Mouse (Mus musculus) adrenal gland, adult 2 months (tissue): ENCODE data around the gene Trim26. TPM values are rescaled to one million over a fixed set of nuclear protein-coding genes. Genes with fewer than 3 reads are reported as not detected.
"Not testable (repeated sequence)": the region's sequence is repeated elsewhere in the genome, so short reads cannot be mapped to it uniquely, and the experiment has no call there.

Source experiments
- DNase-seq: peaks from one replicate; pipeline ENCODE4 v3.0.0; 2021
- long read RNA-seq: library from polyadenylated mRNA; stranded (forward); transcript quantifications from one replicate; pipeline ENCODE4 v2.0.0, GENCODE M21; 2021
- polyA plus RNA-seq: library from polyadenylated mRNA; depleted of rRNA; stranded (reverse); fragments of >200 nt; gene quantifications from 2 replicates; pipeline ENCODE4 v1.2.3, GENCODE M21; 2012; rRNA removed
- total RNA-seq, 2 experiments: library from RNA; stranded (reverse); gene quantifications; 2 replicates each; pipeline ENCODE4 v1.2.3; 2021

The Trim26 gene
- total RNA-seq (10 to 100 TPM; 49.1 to 54.6 TPM), polyA plus RNA-seq (38.8 and 40.9 TPM in 2 replicates)
- long read RNA-seq, partial matches to known transcripts = 5 of 20 reads
- long read RNA-seq, other reads (novel, unspliced or antisense) = 15 of 20 reads

DNA sequence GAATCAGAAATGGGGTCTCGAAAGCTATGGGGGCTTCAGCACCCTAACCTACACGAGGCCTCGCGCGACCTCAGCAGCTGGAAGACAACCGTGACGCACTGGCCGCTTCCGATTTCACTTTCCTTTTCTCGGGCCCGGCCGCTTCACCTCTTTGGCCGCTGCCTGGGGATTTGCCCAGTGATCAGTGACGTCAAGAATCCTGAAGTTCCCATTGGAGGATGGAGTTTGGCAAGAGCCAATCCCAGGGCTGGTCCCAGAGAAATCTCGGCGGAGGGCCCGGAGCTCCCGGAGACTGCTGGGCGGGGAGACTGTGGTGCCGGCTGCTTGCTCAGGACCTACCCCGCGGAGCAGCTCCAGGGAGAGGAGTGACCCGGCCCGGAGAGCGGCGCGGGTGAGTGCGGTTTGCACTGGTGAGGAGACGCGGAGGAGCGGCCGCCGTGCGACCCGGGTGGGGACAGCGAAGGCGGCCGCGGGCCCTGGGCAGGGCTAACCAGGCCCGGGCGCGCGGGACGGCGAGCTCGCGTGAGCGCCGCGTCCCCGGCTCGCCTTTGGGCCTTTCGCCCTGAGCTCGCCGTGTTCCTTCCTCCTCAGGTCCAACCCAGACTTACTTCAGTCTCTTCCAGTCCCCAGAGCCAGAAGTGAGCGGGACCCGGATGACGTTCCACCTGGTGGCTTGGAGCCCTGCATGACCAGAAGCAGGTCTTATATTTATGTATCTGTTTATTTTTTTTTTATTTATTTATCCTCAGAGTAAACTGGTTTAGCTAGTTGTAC lies at the start of gene Trim26:
Gene Trim26 (plus strand): TSS at position 261 of the 774 bp plus-strand sequence.
- DNase-seq = peak; percentile 100

DNA sequence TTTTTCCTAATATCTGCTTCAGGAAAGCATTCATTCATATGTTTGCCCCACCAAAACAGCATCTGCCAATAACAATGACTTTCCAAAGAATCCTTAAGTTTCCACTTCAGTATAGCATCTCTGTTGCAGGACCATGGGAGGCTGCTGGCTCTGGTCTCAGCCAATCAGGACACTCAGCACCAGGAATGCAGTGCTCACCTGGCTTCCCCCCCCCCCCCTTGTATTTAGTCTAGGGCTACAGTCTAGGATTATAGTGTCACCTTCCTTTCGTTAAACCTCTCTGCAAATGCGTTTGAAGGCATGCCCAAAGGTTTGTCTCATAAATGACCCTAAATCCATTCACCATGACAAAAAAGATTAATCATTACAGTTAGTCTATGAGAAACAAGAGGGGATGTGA lies 48.6 kb upstream of the Trim26 start:
- no peak for DNase-seq

DNA sequence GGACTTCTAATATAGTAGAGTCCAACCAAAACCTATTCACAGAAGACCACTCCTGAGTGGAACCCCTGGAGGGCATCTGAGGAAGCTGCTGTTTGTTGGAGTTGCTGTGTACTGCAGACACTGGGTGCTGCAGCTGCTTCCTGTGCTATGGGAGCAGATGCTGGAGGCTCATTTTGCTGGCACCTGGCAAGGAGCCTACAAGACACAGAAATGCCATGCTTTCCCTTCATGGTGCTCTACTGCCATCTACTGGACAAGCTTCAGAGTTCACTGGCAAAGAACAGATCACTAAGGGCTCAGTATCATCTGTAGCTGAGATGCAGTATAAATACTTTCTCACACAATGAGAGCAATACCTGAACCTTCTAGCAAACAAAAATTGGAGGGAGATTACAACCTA lies 48.1 kb upstream of the Trim26 start:
- DNase-seq = peak; percentile 66

DNA sequence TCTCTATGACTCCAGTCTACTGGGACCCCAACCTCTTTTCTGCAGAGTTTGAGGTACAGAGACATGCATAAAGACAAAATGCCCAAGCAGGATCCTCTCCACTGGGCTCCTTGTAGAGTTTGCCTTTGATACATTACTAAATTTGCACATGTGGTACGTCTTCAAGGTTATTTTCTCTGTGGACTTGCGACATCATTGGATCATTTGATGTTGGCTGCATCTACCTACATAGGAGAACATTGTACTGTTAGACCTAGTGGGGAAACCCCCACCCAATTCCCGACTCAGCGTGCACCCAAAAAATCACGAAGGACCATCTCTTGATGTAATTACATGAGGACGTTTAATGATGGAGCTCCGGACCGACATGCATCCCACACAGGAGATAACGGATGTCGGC lies 37.4 kb upstream of the Trim26 start:
- no peak for DNase-seq

DNA sequence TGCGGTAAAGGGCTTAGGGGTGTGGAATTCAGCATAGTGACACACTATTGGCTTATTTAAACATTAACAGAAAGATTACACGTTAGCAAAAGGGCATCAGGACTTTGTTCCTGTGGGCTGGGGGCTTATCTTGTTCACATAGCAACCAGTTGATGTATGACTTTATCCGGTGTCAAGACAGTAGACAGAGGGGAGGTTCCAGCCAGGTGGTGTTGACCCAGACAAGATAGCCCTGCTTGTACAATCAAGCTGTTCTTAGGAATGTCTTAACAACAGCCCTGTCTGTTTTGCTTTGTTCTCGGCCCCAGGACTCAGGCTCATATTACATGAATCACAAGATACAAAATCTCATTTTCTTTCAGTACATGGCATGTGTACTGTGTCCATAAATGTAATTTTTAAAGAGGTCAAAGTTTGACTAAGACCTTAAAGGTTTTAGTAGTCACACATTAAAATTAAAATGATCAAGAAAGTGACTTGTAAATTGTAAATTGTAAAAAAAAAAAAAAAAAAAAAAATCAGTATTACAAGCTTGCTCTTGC lies 36.9 kb upstream of the Trim26 start:
- DNase-seq = not testable (repeated sequence)

DNA sequence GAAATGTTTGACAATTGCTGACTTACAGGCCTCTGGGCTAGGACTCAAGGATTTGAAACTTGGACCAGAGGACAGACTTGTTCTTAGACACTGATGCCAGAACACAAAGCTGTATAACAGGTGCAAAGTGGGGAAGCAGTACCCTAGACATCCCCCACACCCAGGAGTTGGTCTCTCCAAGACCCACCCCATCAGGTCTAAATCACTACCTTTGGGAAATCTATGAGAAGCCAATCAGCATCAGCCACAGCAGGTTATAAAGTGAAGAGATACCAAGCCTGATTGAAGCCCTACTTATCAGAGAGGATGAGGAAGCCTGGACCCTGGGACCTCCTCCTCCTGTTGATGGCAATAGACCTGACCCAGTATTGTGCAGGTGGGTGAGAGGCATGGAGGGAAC lies 25.1 kb upstream of the Trim26 start, which contains the start of gene H2-M10.6:
Gene H2-M10.6 (plus strand): TSS at position 301 of the 400 bp plus-strand sequence.
- DNase-seq = no peak

DNA sequence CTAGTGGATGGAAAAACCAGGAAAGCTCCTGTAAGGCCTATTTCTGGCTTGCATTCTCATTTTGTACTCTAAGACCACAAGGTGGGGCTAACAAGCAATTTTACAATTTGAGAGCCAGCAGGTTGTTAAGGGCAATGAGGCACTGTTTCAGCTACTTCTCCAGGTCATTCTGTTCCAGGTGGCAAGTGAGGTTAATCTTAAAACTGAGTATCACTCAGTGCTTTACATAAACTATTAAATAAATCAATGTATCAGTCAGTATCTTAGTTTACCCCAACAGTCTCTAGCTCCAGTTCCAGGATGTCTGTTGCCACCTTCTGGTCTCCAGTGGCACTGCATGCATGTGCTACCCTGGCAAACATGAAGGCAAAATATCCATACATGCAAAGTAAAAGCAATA lies 12.9 kb upstream of the Trim26 start:
- peak; percentile 52 for DNase-seq

DNA sequence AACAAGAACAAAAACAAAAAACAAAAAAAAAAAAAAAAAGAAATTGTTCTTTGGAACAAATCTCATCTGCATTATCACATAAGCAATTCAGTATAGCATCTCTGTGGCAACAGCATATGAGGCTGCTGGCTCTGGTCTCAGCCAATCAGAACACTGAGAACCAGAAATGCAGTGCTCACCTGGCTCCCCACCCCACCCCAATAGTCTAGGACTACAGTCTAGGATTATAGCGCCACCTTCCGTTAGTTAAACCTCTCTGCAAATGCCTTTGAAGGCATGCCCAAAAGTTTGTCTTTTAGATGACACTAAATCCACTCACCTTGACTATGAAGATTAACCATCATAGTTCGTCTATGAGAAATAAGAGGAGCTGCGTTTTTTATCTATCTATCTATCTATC lies 11.4 kb upstream of the Trim26 start:
- no peak for DNase-seq

DNA sequence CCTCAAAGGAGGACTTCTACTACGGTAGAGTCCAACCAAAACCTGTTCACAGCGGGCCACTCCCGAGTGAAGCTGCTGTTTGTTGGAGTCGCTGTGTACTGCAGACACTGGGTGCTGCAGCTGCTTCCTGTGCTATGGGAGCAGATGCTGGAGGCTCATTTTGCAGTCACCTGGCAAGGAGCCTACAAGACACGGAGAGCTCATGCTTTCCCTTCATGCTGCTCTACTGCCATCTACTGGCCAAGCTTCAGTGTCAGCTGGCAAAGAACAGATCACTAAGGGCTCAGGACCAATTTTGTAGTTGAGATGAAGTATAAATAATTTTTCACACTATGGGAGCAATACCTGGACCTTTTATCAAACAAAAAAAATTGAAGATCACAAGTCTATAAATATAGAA lies 10.9 kb upstream of the Trim26 start:
- peak; percentile 82 for DNase-seq

DNA sequence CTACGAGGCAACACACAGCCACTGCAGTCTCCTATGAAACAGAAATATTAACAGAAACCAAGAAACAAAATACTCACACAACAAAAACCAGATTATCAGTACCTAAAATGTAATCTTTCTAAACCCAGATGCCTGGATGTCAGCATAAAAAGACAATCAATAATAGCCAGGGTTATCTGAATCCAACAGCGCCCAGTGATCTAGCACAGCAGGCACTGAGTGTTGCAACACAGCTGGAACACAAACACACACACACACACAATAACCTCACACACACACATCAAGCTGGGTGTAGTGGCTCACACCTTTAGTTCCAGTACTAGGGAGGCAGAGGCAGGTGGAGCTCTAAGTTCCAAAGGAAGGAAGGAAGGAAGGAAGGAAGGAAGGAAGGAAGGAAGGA lies 8.4 kb upstream of the Trim26 start:
- no peak for DNase-seq

DNA sequence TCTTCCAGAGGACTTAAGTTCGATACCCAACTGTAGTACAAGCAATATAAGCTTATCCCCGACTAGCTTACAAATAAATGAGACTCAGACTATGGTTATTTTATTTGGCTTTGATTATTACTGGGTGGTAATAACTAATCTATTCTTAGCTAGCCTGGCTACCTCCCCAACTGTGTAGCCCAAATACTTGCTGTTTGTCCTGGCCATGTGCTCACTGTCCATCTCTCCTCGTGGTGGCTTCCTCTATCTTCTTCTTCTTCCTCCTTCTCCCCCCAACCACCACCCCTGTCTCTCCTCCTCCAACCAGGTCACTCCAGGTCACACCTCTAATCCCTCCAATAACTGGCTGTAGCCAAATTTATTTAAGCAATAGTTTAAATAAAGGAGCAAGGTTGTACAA lies 6.5 kb upstream of the Trim26 start:
- DNase-seq = no peak

DNA sequence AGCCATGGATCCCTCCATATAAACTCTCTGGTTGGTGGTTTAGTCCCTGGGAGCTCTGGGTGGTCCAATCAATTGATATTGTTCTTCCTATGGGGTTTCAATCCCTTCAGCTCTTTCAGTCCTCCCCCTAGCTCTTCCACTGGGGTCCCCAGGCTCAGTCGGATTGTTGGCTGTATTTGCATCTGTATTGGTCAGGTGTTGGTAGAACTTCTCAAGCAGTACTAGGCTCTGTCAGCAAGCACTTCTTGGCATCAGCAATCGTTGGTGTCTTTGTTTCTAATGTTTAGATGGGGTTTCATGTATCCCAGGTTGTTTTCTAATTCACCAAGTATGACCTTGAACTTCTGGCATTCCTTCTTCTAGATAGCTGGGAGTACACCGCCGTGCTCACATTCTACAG lies 4.2 kb upstream of the Trim26 start:
- DNase-seq = no peak

DNA sequence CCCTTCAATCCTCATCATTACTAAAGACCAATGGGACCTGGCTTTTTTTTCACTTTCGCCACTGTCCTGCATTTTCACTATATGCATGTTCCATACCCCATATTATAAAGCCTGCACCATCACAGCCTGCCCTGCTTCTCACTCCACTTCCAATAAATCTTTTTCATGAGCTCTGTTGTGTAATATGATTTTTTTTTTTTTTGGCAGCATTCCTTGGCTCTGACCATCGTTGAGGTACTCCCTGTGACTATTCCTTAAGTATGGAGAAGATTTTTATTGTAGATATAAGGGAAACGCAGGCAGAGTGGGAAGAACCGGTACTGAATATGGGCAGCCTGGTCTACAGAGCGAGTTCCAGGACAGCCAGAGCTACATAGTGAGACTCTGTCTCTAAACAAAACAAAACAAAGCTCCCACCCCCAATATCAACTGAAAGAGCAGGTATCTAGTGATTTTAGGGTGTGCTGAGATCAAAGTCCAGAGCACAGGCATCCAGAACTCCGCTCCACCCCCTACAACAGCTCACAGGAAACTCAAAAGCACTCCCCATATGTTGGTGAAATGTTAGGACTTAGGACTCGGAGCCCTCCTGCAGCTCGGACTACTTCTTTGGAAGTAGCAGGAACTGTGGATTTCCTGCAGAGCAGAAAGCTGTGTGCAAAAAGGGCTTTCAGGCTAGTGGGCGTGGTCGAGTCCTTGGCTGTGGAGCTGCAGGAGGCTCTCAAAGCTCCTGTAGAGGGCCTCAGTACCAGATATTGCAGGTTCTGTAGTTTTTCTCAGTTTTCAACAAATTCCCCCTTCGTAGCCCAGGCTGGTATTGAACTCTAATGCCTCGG lies 1.1 kb upstream of the Trim26 start:
- DNase-seq = peak; percentile 78

DNA sequence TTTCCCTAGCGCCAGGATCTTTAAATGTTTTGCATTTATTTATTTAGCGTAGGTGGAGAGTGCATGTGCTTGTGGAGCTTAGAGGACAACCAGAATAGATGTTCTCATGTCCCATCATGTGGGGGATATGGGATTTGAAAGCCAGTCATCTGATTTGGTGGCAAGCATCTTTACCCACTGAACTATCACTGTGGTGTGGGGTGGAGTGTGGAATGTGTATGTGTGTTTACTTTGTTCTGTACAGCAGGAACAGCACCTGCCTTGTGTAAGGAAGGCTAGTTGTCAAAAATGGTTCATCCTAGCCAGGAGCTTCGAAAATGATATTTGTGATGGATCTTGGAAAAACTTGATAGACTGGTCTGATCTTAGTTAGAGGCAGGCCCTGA lies 514 bp upstream of the Trim26 start:
- DNase-seq = no peak

DNA sequence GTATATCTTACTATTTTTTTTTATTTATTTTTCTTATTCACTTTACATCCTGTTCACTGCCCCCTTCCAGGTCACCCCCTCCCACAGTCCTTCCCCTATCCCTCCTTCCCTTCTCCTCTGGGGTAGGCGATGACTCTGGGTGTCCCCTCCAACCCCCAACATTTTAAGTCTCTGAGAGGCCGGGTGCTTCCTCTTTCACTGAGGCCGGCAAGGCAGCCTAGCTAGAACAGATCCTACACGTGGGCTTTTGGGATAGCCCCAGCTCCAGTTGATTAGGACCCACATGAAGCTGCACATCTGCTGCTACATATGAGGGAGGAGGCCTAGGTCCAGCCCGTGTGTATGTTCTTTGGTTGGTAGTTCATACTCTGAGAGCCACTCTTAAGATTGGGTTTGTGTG lies 2.1 kb downstream of the Trim26 start:
- DNase-seq = no peak

DNA sequence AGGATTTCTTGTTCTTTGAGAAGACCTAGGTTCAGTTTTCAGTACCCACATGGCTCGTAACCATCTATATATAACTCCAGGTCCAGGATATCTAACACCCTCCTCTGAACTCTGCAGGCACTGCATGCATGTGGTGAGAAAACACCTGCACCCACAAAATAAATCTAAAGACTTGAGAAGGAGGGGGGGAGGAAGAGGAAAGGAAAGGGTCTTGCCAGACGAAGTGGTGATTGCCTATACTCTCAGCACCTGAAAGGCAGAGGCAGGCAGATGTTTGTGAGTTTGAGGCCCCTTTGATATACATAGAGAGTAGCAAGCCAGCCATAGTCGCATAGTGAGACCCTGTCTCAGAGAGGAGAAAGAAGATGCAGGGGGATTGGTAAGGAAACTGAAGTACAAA lies 3.0 kb downstream of the Trim26 start:
- no peak for DNase-seq

DNA sequence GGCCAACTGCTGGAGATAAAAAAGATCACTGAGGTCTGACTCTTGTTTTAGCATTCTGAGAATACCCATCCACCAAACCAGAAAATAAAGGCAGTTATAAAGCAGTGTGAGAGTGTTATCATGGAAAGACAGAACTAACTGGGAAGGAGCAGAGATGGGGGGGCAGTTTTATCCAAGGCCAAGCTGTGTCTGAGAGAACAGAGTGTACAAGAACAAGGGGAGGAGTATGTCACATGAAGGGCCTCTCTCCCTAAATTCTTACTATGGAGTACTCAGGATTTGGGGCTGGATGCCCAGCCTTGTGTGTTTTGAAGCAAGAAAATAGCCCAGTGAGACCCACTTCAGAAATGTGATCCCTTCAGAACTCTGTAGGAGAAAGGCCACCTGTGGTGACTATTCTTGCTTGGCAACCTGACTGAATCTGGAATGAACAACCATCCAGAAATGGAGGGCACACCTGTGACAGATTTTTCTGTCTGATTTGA lies 4.1 kb downstream of the Trim26 start:
- no peak for DNase-seq

DNA sequence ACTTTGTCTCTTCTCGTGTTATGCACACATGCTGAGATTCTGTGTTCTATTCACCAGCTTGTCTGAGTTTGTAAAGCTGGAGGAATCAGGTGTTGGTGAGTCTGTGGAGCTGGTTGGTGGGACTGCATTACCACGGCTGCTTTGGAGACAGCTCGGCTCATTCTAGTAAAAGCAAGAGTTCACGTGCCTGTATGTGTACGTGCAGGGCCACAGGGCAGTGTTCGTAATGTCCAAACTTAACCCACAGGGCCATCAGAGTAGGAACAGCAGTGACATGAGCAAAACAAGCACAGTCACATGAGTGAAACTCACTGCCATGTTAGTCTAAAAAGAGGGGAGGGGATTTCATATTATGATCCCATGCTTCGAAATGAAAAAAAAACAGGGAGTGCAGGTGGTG lies 6.8 kb downstream of the Trim26 start:
- DNase-seq = no peak

DNA sequence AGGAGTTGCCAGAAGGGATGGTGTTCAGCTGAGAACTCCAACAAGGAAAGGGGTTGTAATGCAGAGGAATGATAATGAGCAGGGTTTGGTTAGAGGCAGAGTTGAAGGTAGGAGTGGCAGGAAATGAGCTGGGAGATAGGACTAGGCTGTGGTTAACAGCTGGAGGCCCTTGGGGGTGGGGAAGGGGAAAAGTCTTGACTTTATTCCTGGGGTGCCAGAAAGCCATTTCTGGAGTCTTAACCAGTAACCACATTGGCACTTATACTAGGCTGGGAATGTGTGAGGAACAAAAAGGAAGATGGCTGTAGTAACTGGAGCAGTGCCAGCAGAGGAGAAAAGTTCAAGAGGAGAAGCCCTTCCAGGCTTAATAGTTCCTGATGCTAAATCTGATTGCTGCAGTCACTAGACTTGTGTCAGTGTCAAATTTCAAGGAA lies 7.4 kb downstream of the Trim26 start:
- DNase-seq = peak; percentile 26

DNA sequence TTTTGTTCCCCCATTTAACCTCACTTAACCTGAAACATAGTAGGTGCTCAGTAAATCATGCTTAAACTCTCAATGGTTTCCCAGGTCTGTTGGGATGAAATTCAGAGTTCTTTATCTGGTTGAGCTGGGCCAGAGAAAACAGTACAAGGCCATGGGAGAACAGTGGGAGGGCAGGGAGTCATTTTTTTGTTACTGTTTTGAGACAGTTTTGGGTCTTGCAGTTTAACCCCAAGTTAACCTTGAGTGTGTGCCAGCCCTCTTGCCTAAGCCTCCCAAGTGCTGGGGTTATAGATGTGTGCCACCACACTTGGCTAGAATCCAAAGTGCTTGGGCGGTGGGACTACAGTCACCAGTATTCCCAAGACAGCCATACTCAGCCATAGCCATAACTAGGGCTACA lies 7.8 kb downstream of the Trim26 start:
- peak; percentile 83 for DNase-seq

DNA sequence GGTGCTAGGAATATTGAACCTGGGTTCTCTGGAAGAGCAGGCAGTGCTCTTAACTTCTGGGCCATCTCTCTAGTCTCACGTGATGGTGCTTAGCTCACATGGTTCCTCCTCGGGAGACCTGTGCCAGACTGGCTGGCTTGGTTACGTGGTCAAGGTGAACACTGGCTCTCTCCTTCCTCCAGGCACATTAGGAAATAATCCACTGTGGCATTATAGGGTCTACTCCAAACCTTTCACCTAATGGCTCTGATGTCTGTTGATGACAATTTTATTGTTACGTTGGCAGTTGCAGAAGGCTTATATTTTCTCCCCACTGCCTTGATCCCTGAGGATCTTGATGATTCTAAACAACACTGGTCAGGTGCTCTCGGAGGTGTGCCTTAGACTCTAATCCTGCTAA lies 12.0 kb downstream of the Trim26 start:
- DNase-seq = no peak

DNA sequence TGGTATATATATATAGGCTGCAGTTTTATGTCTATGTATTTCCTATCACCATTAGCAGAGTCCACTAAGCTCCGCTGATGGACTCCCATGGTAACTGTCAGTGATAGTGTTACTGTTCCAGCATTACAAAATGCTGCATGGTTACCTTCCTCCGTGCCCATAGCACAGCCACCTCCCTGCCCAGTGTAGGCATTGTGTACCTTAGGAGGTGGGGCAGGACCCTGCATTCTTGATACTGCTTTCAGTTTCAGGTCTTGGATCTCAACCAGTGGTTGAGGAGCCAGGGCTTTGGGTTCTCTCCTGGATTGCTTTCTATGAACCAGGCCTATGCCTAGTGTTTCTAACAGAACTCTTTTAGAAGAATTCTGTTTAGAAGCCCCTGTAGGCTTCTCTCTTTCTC lies 13.1 kb downstream of the Trim26 start:
- DNase-seq = no peak

DNA sequence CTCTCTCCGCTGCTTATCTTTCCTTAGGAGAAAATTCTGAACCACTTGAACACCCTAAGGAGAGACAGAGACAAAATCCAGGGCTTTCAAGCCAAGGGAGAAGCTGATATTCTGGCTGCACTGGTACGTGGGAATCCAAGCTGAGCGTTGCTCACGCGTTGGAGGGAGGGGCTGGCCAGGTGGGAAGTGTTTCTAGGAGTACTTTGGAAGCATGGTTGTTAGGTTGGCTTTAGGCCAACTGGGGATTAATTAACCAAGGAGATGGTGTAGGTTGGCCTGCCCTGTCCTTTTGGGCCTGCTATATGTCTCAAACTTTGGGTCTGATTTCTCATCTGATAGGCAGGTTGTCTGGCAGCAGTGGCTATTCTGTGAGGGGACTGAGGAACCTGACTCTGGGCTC lies 14.3 kb downstream of the Trim26 start:
- no peak for DNase-seq
